Mouse (Mus musculus) MEL (cell line): Measurements from ENCODE around the gene Slc1a7. TPM values are rescaled to one million over a fixed set of nuclear protein-coding genes. Genes with fewer than 3 reads are reported as not detected.

Source experiments
- DNase-seq: peaks from one replicate; pipeline ENCODE4 v3.0.0; 2011; ENCODE audit warnings: low read depth, low spot score
- H3K27ac ChIP-seq: 2 replicates; pipeline ENCODE4 v1.5.1; 2012; ENCODE audit warnings: low read depth, mild to moderate bottlenecking, control low read depth, low read length, moderate library complexity; ENCODE audit not compliant: control insufficient read depth
- H3K27me3 ChIP-seq, 2 experiments: fragments of 150-350 bp in 1 of 2; sonication (generic) in 1 of 2; 2 replicates each; pipeline ENCODE4 v1.6.1; 2012; ENCODE audit warnings: low read length in 2 of 2, mild to moderate bottlenecking in 2 of 2, improper control_type of control experiment in 1 of 2, moderate library complexity in 1 of 2; ENCODE audit not compliant: insufficient read depth in 2 of 2, control insufficient read depth in 1 of 2
- H3K36me3 ChIP-seq, 2 experiments: 2 replicates each; pipeline ENCODE4 v1.6.1; 2012 to 2014; ENCODE audit warnings: low read length in 2 of 2, improper control_type of control experiment in 1 of 2, inconsistent platforms in 1 of 2, mild to moderate bottlenecking in 1 of 2; ENCODE audit not compliant: insufficient read depth in 2 of 2, control insufficient read depth in 1 of 2
- H3K4me1 ChIP-seq, 2 experiments: fragments of 150-350 bp in 1 of 2; sonication (generic) in 1 of 2; 2 replicates each; pipeline ENCODE4 v1.6.1; 2012; ENCODE audit warnings: low read length in 2 of 2, improper control_type of control experiment in 1 of 2, mild to moderate bottlenecking in 1 of 2; ENCODE audit not compliant: insufficient read depth in 2 of 2, control insufficient read depth in 1 of 2
- H3K4me3 ChIP-seq, 2 experiments: fragments of 150-350 bp in 1 of 2; sonication (generic) in 1 of 2; 2 replicates each; pipeline ENCODE4 v1.5.1; 2012; ENCODE audit warnings: low read depth in 2 of 2, low read length in 2 of 2, mild to moderate bottlenecking in 2 of 2, moderate library complexity in 2 of 2, control low read depth in 1 of 2, improper control_type of control experiment in 1 of 2; ENCODE audit not compliant: control insufficient read depth in 1 of 2, insufficient read depth in 1 of 2
- H3K79me2 ChIP-seq: 2 replicates; pipeline ENCODE4 v1.6.1; 2012; ENCODE audit warnings: mild to moderate bottlenecking, low read length, moderate library complexity; ENCODE audit not compliant: control insufficient read depth, poor library complexity, insufficient read depth
- H3K9ac ChIP-seq: 2 replicates; pipeline ENCODE4 v1.6.1; 2012; ENCODE audit warnings: low read depth, mild to moderate bottlenecking, control low read depth, low read length, moderate library complexity; ENCODE audit not compliant: control insufficient read depth, poor library complexity, severe bottlenecking
- H3K9me3 ChIP-seq: fragments of 150-350 bp; sonication (generic); replicated peaks from 2 replicates; pipeline ENCODE4 v1.6.1; 2012; ENCODE audit warnings: mild to moderate bottlenecking, low read length, improper control_type of control experiment, moderate library complexity; ENCODE audit not compliant: insufficient read depth
- BHLHE40 ChIP-seq: IDR thresholded peaks from 2 replicates; pipeline ENCODE4 v1.6.1; 2012; ENCODE audit warnings: low read depth, mild to moderate bottlenecking, inconsistent platforms, low read length, improper control_type of control experiment, borderline replicate concordance
- E2F4 ChIP-seq: IDR thresholded peaks from 2 replicates; pipeline ENCODE4 v1.6.1; 2011; ENCODE audit warnings: low read depth, low read length, improper control_type of control experiment, borderline replicate concordance
- ETS1 ChIP-seq: IDR thresholded peaks from 2 replicates; pipeline ENCODE4 v1.6.1; 2012; ENCODE audit warnings: low read depth, mild to moderate bottlenecking, inconsistent platforms, low read length, improper control_type of control experiment, moderate library complexity
- GABPA ChIP-seq: IDR thresholded peaks from 2 replicates; pipeline ENCODE4 v1.6.1; 2012; ENCODE audit warnings: low read depth, mild to moderate bottlenecking, inconsistent platforms, low read length, improper control_type of control experiment, moderate library complexity
- MAX ChIP-seq: IDR thresholded peaks from 2 replicates; pipeline ENCODE4 v1.6.1; 2011; ENCODE audit warnings: low read length, improper control_type of control experiment
- MYC ChIP-seq: IDR thresholded peaks from 2 replicates; pipeline ENCODE4 v1.6.1; 2011; ENCODE audit warnings: low read depth, mild to moderate bottlenecking, low read length, improper control_type of control experiment, moderate library complexity
- POLR2A ChIP-seq, 2 experiments: IDR thresholded peaks; 2 replicates each; pipeline ENCODE4 v1.6.1; 2011 to 2012; ENCODE audit warnings: low read length in 2 of 2, mild to moderate bottlenecking in 2 of 2, control low read depth in 1 of 2, improper control_type of control experiment in 1 of 2, low read depth in 1 of 2, moderate library complexity in 1 of 2; ENCODE audit not compliant: control insufficient read depth in 1 of 2, insufficient read depth in 1 of 2, poor library complexity in 1 of 2
- SIN3A ChIP-seq: IDR thresholded peaks from 2 replicates; pipeline ENCODE4 v1.6.1; 2012; ENCODE audit warnings: low read length, improper control_type of control experiment, inconsistent platforms
- SMC3 ChIP-seq: IDR thresholded peaks from 2 replicates; pipeline ENCODE4 v1.6.1; 2011; ENCODE audit warnings: low read depth, low read length, improper control_type of control experiment
- TAL1 ChIP-seq: IDR thresholded peaks from 2 replicates; pipeline ENCODE4 v1.6.1; 2012; ENCODE audit warnings: mild to moderate bottlenecking, inconsistent platforms, low read length, moderate library complexity, mixed read lengths
- TCF12 ChIP-seq: IDR thresholded peaks from 2 replicates; pipeline ENCODE4 v1.6.1; 2014; ENCODE audit warnings: low read depth, mild to moderate bottlenecking, inconsistent platforms, low read length, improper control_type of control experiment, moderate library complexity
- USF2 ChIP-seq, 2 experiments: IDR thresholded peaks; 2 replicates each; pipeline ENCODE4 v1.6.1; 2011 to 2012; ENCODE audit warnings: improper control_type of control experiment in 2 of 2, low read length in 2 of 2, borderline replicate concordance in 1 of 2, inconsistent platforms in 1 of 2, low read depth in 1 of 2, mild to moderate bottlenecking in 1 of 2; ENCODE audit not compliant: insufficient read depth in 1 of 2
- polyA plus RNA-seq, 2 experiments: library from polyadenylated mRNA; stranded (reverse) in 1 of 2; unstranded in 1 of 2; fragments of >175 nt in 1 of 2; fragments of >200 nt in 1 of 2; gene quantifications; 2 replicates each; pipeline versions ENCODE4 v1.2.1 to v1.2.4; 2012; ENCODE audit warnings: low replicate concordance in 2 of 2, low read depth in 1 of 2; ENCODE audit not compliant: insufficient read length in 2 of 2, insufficient read depth in 1 of 2, missing spikeins in 1 of 2
- total RNA-seq: library from RNA; depleted of rRNA; stranded (reverse); fragments of 300-350 nt; gene quantifications from 2 replicates; pipeline ENCODE4 v1.2.3, GENCODE M21; 2012

Gene Slc1a7
- total and polyA plus RNA-seq, 3 experiments: 0.68 TPM; not detected in 2

GRCm38 (mm10) chr4:108051687-108052274 lies 83.6 kb downstream of the Slc1a7 start:
- no peaks in the 10 kb centered on the region for H3K27me3 ChIP-seq

GRCm38 (mm10) chr4:108052673-108053072 lies 84.5 kb downstream of the Slc1a7 start:
- Histone ChIP-seq H3K9me3 (no peaks in the 10 kb centered on the region), H3K27me3 (no peaks in the 10 kb centered on the region), H3K27ac (no peak overlapping the region), H3K4me3 (no peak overlapping the region), H3K36me3 (peaks cover 0 to 3% of the 10 kb centered on the region in 2 experiments; a peak in 2 of 4 replicates), H3K79me2 (no peaks in the 10 kb centered on the region), H3K9ac (no peak overlapping the region), H3K4me1 (no peaks in the 10 kb centered on the region)
- DNase-seq: no peak
- no peak for TF ChIP-seq USF2 (IDR thresholded peaks at IDR 0.05; ENCODE audit: borderline replicate concordance in 1 of 2, insufficient read depth in 1 of 2, low read depth in 1 of 2, low read length in 2 of 2)
- TF ChIP-seq ETS1: no peak
- TF ChIP-seq MAX: no peak
- no peak for TF ChIP-seq TAL1

More at GRCm38 (mm10) chr4:108051687-108052274, 83.6 kb downstream of the Slc1a7 start:
- DNase-seq: no peak
- Histone ChIP-seq H3K79me2 (no peaks in the 10 kb centered on the region), H3K9me3 (no peaks in the 10 kb centered on the region), H3K4me3 (no peak overlapping the region), H3K36me3 (peaks cover 0 to 5% of the 10 kb centered on the region in 2 experiments; a peak in 2 of 4 replicates), H3K9ac (no peak overlapping the region), H3K27ac (no peak overlapping the region), H3K4me1 (no peaks in the 10 kb centered on the region)
- TF ChIP-seq POLR2A (IDR thresholded peaks at IDR 0.05; ENCODE audit: control insufficient read depth in 1 of 2, insufficient read depth in 1 of 2, low read depth in 1 of 2, low read length in 2 of 2, poor library complexity in 1 of 2) (no peak), BHLHE40 (no peak), E2F4 (no peak), MYC (no peak), GABPA (no peak)

- Histone ChIP-seq H3K27me3 (no peaks in the 10 kb centered on the region), H3K4me1 (no peaks in the 10 kb centered on the region), H3K27ac (no peak overlapping the region), H3K9ac (no peak overlapping the region), H3K9me3 (no peaks in the 10 kb centered on the region), H3K4me3 (no peak overlapping the region), H3K36me3 (peaks cover 0 to 1% of the 10 kb centered on the region in 2 experiments; a peak in 1 of 4 replicates), H3K79me2 (no peaks in the 10 kb centered on the region)
- DNase-seq: no peak
- TF ChIP-seq TCF12: no peak
- no peak for TF ChIP-seq SIN3A
- TF ChIP-seq SMC3: no peak
Observed at GRCm38 (mm10) chr4:108055873-108056272, 87.7 kb downstream of the Slc1a7 start.
